Mouse (Mus musculus) gonadal fat pad, adult 2 months (tissue): ENCODE measurements around the gene Cux2. TPM values are rescaled to one million over a fixed set of nuclear protein-coding genes. Genes with fewer than 3 reads are reported as not detected.

Source experiments
- DNase-seq: peaks from one replicate; pipeline ENCODE4 v3.0.0-alpha.2; 2012; ENCODE audit warnings: low read depth
- polyA plus RNA-seq: library from polyadenylated mRNA; depleted of rRNA; stranded (reverse); fragments of >200 nt; gene quantifications from 2 replicates; pipeline ENCODE4 v1.2.3, GENCODE M21; 2012; rRNA removed

The Cux2 gene
- 2.3 and 2.5 TPM in 2 replicates for polyA plus RNA-seq

GRCm38 (mm10) chr5:122050017-122050831, at the start of gene Cux2:
TSS of gene Cux2 (minus strand) at chr5:122050102.
- no peak for DNase-seq

GRCm38 (mm10) chr5:122094439-122094838, 44.5 kb upstream of the Cux2 start:
- DNase-seq, result no peak

GRCm38 (mm10) chr5:122093734-122094133, 43.8 kb upstream of the Cux2 start:
- DNase-seq, result no peak

GRCm38 (mm10) chr5:122092794-122093193, 42.9 kb upstream of the Cux2 start:
- no peak for DNase-seq

GRCm38 (mm10) chr5:122091070-122091469, 41.2 kb upstream of the Cux2 start:
- DNase-seq, result no peak

- DNase-seq, result no peak
Observed at GRCm38 (mm10) chr5:122089664-122090063, 39.8 kb upstream of the Cux2 start.

GRCm38 (mm10) chr5:122088917-122089316, 39.0 kb upstream of the Cux2 start:
- DNase-seq, result no peak

- no peak for DNase-seq
Observed at GRCm38 (mm10) chr5:122086121-122086520, 36.2 kb upstream of the Cux2 start.

GRCm38 (mm10) chr5:122085291-122085690, 35.4 kb upstream of the Cux2 start:
- DNase-seq, result no peak

GRCm38 (mm10) chr5:122084470-122084869, 34.6 kb upstream of the Cux2 start:
- no peak for DNase-seq

GRCm38 (mm10) chr5:122083282-122083681, 33.4 kb upstream of the Cux2 start:
- DNase-seq, result no peak

- no peak for DNase-seq
Observed at GRCm38 (mm10) chr5:122081471-122081870, 31.6 kb upstream of the Cux2 start.

- DNase-seq, result no peak
Observed at GRCm38 (mm10) chr5:122080930-122081329, 31.0 kb upstream of the Cux2 start.

GRCm38 (mm10) chr5:122079796-122080195, 29.9 kb upstream of the Cux2 start:
- DNase-seq, result no peak

GRCm38 (mm10) chr5:122077244-122077643, 27.3 kb upstream of the Cux2 start:
- DNase-seq, result no peak

GRCm38 (mm10) chr5:122075736-122076135, 25.8 kb upstream of the Cux2 start:
- DNase-seq, result no peak

- no peak for DNase-seq
Observed at GRCm38 (mm10) chr5:122071997-122072396, 22.1 kb upstream of the Cux2 start.

GRCm38 (mm10) chr5:122070963-122071800, 21.3 kb upstream of the Cux2 start:
- DNase-seq, result no peak

- no peak for DNase-seq
Observed at GRCm38 (mm10) chr5:122068563-122068962, 18.7 kb upstream of the Cux2 start.

GRCm38 (mm10) chr5:122063204-122063933, 13.5 kb upstream of the Cux2 start:
- DNase-seq, result no peak

GRCm38 (mm10) chr5:122062479-122062878, 12.6 kb upstream of the Cux2 start:
- DNase-seq, result no peak

- no peak for DNase-seq
Observed at GRCm38 (mm10) chr5:122060767-122061333, 10.9 kb upstream of the Cux2 start.
